Mouse (Mus musculus): ENCODE measurements at regions not wholly inside any gene's neighbourhood (a gene's known extent, or its start where the extent isn't known, plus 50 kb on each side); places are given as distances from the start of the nearest gene placed in this dataset.
"Not testable (repeated sequence)": the region's sequence is repeated elsewhere in the genome, so short reads cannot be mapped to it uniquely, and the experiment has no call there.

DNA sequence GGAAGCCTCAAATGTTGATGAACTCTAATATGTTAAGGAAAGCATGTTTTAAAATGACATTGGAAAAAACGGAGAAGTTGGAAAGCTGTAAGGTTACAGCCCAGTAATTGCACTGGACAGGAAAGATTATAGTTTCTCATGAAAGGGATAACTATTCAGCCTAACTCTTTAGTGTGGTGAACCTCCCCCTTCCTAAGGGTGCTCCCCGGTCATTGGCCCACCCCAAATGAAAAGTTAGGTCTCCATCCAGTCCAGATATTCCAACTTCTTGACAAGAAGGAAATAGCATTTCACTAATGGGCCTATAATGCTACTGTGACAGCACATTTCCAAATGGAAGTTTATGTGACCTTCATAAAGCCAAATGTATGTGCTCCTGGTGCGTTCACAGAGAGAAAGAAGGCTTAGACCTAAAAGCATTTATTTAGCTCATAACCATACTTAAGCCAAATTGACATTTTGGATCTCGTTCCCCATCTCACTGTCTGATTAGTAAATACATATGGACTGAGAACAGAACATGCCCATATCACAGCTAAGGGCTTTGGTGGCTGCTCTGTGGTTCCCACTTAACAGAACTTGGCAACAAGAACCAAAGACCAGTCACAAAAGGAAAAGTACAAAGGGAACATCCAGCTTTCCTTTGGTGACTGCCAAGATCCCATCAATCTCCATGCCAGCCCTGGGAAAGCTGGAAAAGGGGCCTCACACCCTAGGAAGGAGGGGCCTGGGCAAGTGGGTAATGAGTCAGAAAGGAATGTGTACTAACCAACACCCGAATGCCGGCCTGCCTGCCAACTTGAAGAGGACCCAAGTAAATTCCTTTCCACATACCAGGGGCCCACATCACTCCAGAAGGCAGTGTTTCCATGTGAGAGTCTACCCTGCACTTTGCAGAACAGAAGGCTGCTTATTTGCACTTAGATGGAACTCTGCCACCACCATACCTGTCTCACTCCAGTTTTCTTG lies 155.1 kb upstream of the Chst7 start:
- Histone ChIP-seq H3K4me2 (replicated peaks) (no peak overlapping the region), H3K36me3 (no peaks in the 10 kb centered on the region), H3K27ac (no peak overlapping the region; the same call in 1 of the 2 replicates), H3K4me1 (peaks cover 6% of the 10 kb centered on the region; the same call in 1 of the 2 replicates), H3K4me3 (no peak overlapping the region), H3K9ac (no peak overlapping the region), H3K27me3 (no peaks in the 10 kb centered on the region), H3K9me3 (no peaks in the 10 kb centered on the region)
- whole genome bisulfite sequencing: 52% methylated on average over 6 of the region's 6 CpGs
- peak; percentile 69 for ATAC-seq (ENCODE audit: low FRiP score, low read depth)

GRCm38 (mm10) chrX:19906646-19907371 lies 152.6 kb upstream of the Chst7 start:
- Histone ChIP-seq H3K4me3 (no peak overlapping the region), H3K27ac (no peak overlapping the region), H3K27me3 (no peaks in the 10 kb centered on the region), H3K4me2 (replicated peaks) (no peak overlapping the region), H3K36me3 (no peaks in the 10 kb centered on the region), H3K4me1 (peaks cover 6% of the 10 kb centered on the region; the same call in 1 of the 2 replicates), H3K9ac (no peak overlapping the region), H3K9me3 (no peaks in the 10 kb centered on the region)
- ATAC-seq (ENCODE audit: low FRiP score, low read depth): no peak

DNA sequence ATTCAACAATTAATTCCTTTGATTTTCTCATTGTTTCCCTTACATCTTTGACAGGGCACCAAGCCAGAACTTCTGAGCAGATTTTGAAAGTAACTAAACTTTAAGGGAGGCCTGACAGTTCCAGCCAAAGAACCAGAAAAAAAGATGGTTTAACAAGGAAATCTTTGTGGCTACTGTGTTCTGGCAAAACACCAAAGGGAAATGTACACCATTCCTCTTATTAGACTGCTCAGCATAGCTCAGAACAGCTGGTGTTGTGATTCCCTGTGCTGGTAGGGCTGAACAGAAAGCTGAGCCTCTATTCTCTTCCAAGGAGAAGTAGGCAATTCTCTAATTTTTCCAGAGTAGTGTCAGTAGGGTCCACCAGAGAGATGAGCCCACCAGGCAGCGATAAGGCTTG lies 142.4 kb upstream of the Chst7 start:
- Histone ChIP-seq H3K27ac (no peak overlapping the region), H3K27me3 (no peaks in the 10 kb centered on the region), H3K9ac (no peak overlapping the region), H3K9me3 (no peaks in the 10 kb centered on the region), H3K36me3 (no peaks in the 10 kb centered on the region), H3K4me3 (no peak overlapping the region), H3K4me1 (no peaks in the 10 kb centered on the region), H3K4me2 (replicated peaks) (no peak overlapping the region)
- ATAC-seq (ENCODE audit: low FRiP score, low read depth): peak; percentile 51; the same call in 1 of the 2 replicates
- 81% methylated on average over 1 of the region's 1 CpGs for WGBS

DNA sequence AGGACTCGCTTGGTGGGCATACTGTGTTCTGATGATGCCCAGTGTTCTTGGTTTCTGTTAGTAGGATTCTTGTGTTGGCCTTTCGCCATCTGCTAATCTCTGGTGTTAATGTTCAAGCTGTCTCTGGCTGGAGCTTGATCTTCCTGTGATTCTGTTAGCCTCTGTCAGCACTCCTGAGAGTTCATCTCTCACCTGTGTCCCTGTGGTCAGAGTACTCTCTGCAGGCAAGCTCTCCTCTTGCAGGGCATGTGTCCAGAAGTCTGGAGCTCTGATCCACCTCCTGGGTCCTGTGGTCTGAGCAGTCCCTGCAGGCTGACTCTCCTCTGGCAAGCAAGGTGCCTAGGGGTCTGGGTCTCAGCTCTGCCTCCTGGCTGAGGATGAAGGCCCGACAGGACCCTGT lies 130.0 kb upstream of the Chst7 start:
- not testable (repeated sequence) for H3K36me3 ChIP-seq; H3K27ac ChIP-seq; H3K27me3 ChIP-seq; H3K4me2 ChIP-seq (replicated peaks); H3K9ac ChIP-seq; H3K4me1 ChIP-seq; H3K4me3 ChIP-seq; H3K9me3 ChIP-seq; ATAC-seq (ENCODE audit: low FRiP score, low read depth)
- WGBS: 70% methylated on average over 3 of the region's 3 CpGs

DNA sequence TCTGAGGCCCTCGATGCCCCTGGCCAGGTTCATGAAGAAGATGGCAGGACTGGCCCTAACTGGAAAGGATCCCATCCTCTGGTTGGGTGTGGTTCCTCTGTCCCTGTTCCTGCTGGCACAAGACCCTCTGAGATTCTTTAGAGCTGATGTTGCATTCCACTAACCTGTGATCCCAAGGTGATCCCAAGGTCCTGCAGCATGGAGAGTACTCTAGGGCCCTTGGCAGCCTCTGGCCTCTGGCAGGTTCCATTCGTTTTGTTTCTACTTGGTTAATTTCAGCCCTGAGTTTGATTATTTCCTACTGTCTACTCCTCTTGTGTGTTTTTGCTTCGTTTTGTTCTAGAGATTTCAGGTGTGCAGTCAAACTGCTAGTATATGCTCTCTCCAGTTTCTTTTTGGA lies 129.5 kb upstream of the Chst7 start:
- WGBS: 60% methylated on average over 3 of the region's 3 CpGs

DNA sequence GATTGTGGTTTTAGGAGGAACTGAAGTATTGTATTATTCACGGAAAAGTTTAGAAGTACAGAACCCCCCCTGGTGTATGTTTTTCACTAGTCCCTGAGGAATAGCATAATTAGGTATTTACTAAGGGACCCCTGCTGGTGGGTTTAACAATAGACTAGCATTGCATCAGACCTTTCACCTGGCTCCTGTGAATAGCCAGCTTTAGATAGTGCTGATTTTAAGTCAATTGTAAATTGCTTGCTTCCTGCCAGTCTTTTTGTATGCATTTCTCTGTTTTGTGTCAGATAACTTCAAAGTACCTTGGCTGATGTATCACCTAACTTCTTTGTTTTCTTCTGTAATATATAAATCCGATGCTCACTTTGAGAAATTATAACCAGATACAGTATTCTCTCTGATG lies 116.1 kb upstream of the Chst7 start:
- H3K9ac ChIP-seq: no peak overlapping the region
- no peak overlapping the region for H3K27ac ChIP-seq
- H3K4me2 ChIP-seq (replicated peaks): no peak overlapping the region
- H3K27me3 ChIP-seq: no peaks in the 10 kb centered on the region
- no peaks in the 10 kb centered on the region for H3K4me1 ChIP-seq
- no peak for ATAC-seq (ENCODE audit: low FRiP score, low read depth)
- H3K4me3 ChIP-seq: no peak overlapping the region
- WGBS: 74% methylated on average over 2 of the region's 2 CpGs
- H3K9me3 ChIP-seq: no peaks in the 10 kb centered on the region
- no peaks in the 10 kb centered on the region for H3K36me3 ChIP-seq

More for the DNA sequence above, 129.5 kb upstream of the Chst7 start:
- Histone ChIP-seq H3K9me3 (no peaks in the 10 kb centered on the region), H3K36me3 (no peaks in the 10 kb centered on the region), H3K27ac (no peak overlapping the region), H3K27me3 (no peaks in the 10 kb centered on the region), H3K9ac (no peak overlapping the region), H3K4me2 (replicated peaks) (no peak overlapping the region), H3K4me1 (no peaks in the 10 kb centered on the region), H3K4me3 (no peak overlapping the region)
- no peak for ATAC-seq (ENCODE audit: low FRiP score, low read depth)
